23 mouse cellular contexts compared by ENCODE assay signal in the genomic region with DNA sequence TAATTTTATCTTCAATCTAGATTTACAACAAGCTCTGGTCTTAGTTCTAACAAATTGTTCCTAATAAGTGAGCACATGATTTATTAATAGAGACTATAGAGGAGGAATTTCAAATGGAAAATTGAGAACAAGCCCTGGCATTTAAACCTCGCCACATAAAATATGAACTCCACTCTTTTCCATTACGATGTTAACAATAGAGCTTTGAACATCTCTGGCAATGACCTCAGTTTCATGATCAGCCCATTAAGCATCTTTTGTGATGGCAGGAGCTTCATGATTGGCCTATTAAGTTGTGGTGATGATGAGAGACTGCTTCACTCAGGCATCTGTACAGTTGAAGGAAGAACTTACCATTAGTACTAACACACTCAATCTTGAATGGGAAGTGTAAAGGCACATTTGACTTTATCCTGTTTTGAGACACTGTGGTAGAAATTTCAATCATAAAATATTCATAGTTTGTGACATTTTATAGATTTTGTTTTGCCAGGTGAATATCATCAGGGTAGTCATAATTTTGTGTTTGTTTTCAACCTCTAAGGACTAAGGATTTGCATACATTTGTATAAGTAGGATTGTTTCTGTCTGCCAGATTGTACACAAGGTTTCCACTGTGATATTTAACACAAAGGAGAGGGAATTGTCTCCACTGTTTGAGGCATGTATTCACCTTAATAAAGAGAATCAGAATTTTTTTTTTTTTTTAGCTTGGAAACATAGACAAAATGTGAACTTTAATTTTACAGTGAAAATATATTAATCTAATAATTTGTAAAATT.
DNase-seq lines count a peak whose midpoint lies in the region; ATAC-seq and TF ChIP-seq lines count a peak whose summit lies in the region.
"Had no signal": no experiment of that assay in that cellular context is flagged by ENCODE, and none has a peak within 500 bp of the region (broad histone marks: within the 10 kb centered on the region; RNA-seq: fewer than 3 reads in every experiment).

No protein-coding gene starts in this region.

- no peaks in the 10 kb centered on the region for H3K27me3 ChIP-seq in limb, embryonic 14.5 days (ENCODE audit: control insufficient read depth, insufficient read depth, low read length)
- no peaks in the 10 kb centered on the region for H3K27me3 ChIP-seq in limb, embryonic 10.5 days (ENCODE audit: low read depth, poor library complexity, severe bottlenecking)
- H3K27me3 ChIP-seq in midbrain, embryonic 14.5 days (ENCODE audit: control insufficient read depth, insufficient read depth, low read length), result no peaks in the 10 kb centered on the region
- H3K27me3 ChIP-seq in midbrain, embryonic 10.5 days (ENCODE audit: low read depth, poor library complexity, severe bottlenecking), result no peaks in the 10 kb centered on the region
- H3K27me3 ChIP-seq: CH12.LX; embryonic facial prominence, embryonic 12.5 days; forebrain, embryonic 13.5 days; forebrain, embryonic 15.5 days had no signal

- no peaks in the 10 kb centered on the region for H3K9me3 ChIP-seq in limb, embryonic 14.5 days (ENCODE audit: control insufficient read depth, low read length)
- H3K9me3 ChIP-seq in limb, embryonic 10.5 days (replicated peaks), result no peaks in the 10 kb centered on the region
- H3K9me3 ChIP-seq in midbrain, embryonic 14.5 days (ENCODE audit: control insufficient read depth, low read length), result no peaks in the 10 kb centered on the region
- no peaks in the 10 kb centered on the region for H3K9me3 ChIP-seq in midbrain, embryonic 10.5 days (replicated peaks)
- H3K9me3 ChIP-seq: embryonic facial prominence, embryonic 10.5 days; embryonic facial prominence, embryonic 12.5 days; forebrain, embryonic 13.5 days; forebrain, embryonic 15.5 days; G1E had no signal

- peak; percentile 11 for DNase-seq in limb, embryonic 14.5 days (ENCODE audit: low spot score)
- no peak for DNase-seq in limb, embryonic 10.5 days (ENCODE audit: low spot score)
- peak; percentile 13 for DNase-seq in midbrain, embryonic 14.5 days
- no peak for DNase-seq in midbrain, embryonic 10.5 days (ENCODE audit: low spot score)
- DNase-seq in retina, postnatal 1 day, result peak; percentile 73
- no peak for DNase-seq in retina, embryonic 14.5 days (ENCODE audit: low spot score)
- no peak for DNase-seq in right cerebral cortex, postnatal 36 days (ENCODE audit: low spot score in 2 of 2)
- DNase-seq: adrenal gland, adult 2 months; adrenal gland, postnatal 10 days; adrenal gland, postnatal 25 days; B cell, adult 2 months; cerebellum, adult 11-12 months; cerebellum, adult 2 months; cerebellum, adult 9-10 months; cerebellum, postnatal 10 days; cerebellum, postnatal 25 days had no signal

- no peaks in the 10 kb centered on the region for H3K4me1 ChIP-seq in limb, embryonic 14.5 days (ENCODE audit: control insufficient read depth, insufficient read depth, low read length)
- H3K4me1 ChIP-seq in limb, embryonic 10.5 days, result no peaks in the 10 kb centered on the region
- H3K4me1 ChIP-seq in midbrain, embryonic 14.5 days (ENCODE audit: control insufficient read depth, insufficient read depth, low read length), result no peaks in the 10 kb centered on the region
- H3K4me1 ChIP-seq in midbrain, embryonic 10.5 days, result no peaks in the 10 kb centered on the region
- H3K4me1 ChIP-seq: embryonic facial prominence, embryonic 10.5 days; embryonic facial prominence, embryonic 12.5 days; forebrain, embryonic 13.5 days; forebrain, embryonic 15.5 days had no signal

- no peaks in the 10 kb centered on the region for H3K36me3 ChIP-seq in limb, embryonic 14.5 days (ENCODE audit: control insufficient read depth, insufficient read depth, low read length)
- H3K36me3 ChIP-seq in limb, embryonic 10.5 days, result no peaks in the 10 kb centered on the region
- H3K36me3 ChIP-seq in midbrain, embryonic 14.5 days (ENCODE audit: control insufficient read depth, insufficient read depth, low read length), result no peaks in the 10 kb centered on the region
- H3K36me3 ChIP-seq in midbrain, embryonic 10.5 days, result no peaks in the 10 kb centered on the region
- H3K36me3 ChIP-seq: embryonic facial prominence, embryonic 10.5 days; embryonic facial prominence, embryonic 12.5 days; forebrain, embryonic 15.5 days; G1E had no signal

- ATAC-seq in limb, embryonic 14.5 days (ENCODE audit: low FRiP score, low read depth), result no peak
- ATAC-seq in midbrain, embryonic 14.5 days (ENCODE audit: low FRiP score, low TSS enrichment), result peak; percentile 50; the same call in 1 of the 2 replicates
- ATAC-seq: CD4-positive, CD25-positive, alpha-beta regulatory T cell, adult 4 months; forebrain, embryonic 13.5 days; forebrain, embryonic 15.5 days had no signal

- H3K4me2 ChIP-seq in limb, embryonic 14.5 days (replicated peaks; ENCODE audit: low read depth, low read length, severe bottlenecking), result no peak overlapping the region
- H3K4me2 ChIP-seq in midbrain, embryonic 14.5 days (ENCODE audit: low read length), result no peak overlapping the region
- H3K4me2 ChIP-seq: embryonic facial prominence, embryonic 12.5 days; forebrain, embryonic 13.5 days; forebrain, embryonic 15.5 days had no signal

- no peak overlapping the region for H3K27ac ChIP-seq in limb, embryonic 14.5 days (replicated peaks; ENCODE audit: low read depth, low read length)
- no peak overlapping the region for H3K27ac ChIP-seq in limb, embryonic 10.5 days
- H3K27ac ChIP-seq in midbrain, embryonic 14.5 days (replicated peaks; ENCODE audit: low read depth, low read length), result no peak overlapping the region
- H3K27ac ChIP-seq in midbrain, embryonic 10.5 days (replicated peaks), result no peak overlapping the region
- H3K27ac ChIP-seq: embryonic facial prominence, embryonic 10.5 days; embryonic facial prominence, embryonic 12.5 days; forebrain, embryonic 13.5 days; forebrain, embryonic 15.5 days had no signal

- no peak overlapping the region for H3K9ac ChIP-seq in limb, embryonic 14.5 days (ENCODE audit: low read depth, low read length, severe bottlenecking)
- H3K9ac ChIP-seq in midbrain, embryonic 14.5 days (replicated peaks; ENCODE audit: low read length), result no peak overlapping the region
- H3K9ac ChIP-seq: embryonic facial prominence, embryonic 12.5 days; forebrain, embryonic 13.5 days; forebrain, embryonic 15.5 days had no signal

- 72% methylated on average over 2 of the region's 2 CpGs for WGBS in limb, embryonic 14.5 days
- 95% methylated on average over 2 of the region's 2 CpGs for WGBS in limb, embryonic 10.5 days
- WGBS in midbrain, embryonic 14.5 days, result 61% methylated on average over 2 of the region's 2 CpGs
- 95% methylated on average over 2 of the region's 2 CpGs for WGBS in midbrain, embryonic 10.5 days

- no peak overlapping the region for H3K4me3 ChIP-seq in limb, embryonic 14.5 days (replicated peaks; ENCODE audit: low read length)
- H3K4me3 ChIP-seq in limb, embryonic 10.5 days, result no peak overlapping the region
- H3K4me3 ChIP-seq in midbrain, embryonic 14.5 days (replicated peaks; ENCODE audit: low read depth, low read length), result no peak overlapping the region
- no peak overlapping the region for H3K4me3 ChIP-seq in midbrain, embryonic 10.5 days
- H3K4me3 ChIP-seq: embryonic facial prominence, embryonic 10.5 days; embryonic facial prominence, embryonic 12.5 days; forebrain, embryonic 13.5 days; forebrain, embryonic 15.5 days had no signal

- no peak for TF ChIP-seq POLR2A in limb, embryonic 14.5 days (IDR thresholded peaks at IDR 0.05; ENCODE audit: borderline replicate concordance, extremely low read depth, insufficient read depth, insufficient read length)

Comparison
In these comparisons a context has a peak if more than half of its experiments do, and no peak if none do; other contexts are left out.
1. DNase-seq: peak in limb, embryonic 14.5 days (single experiment), midbrain, embryonic 14.5 days (single experiment) and retina, postnatal 1 day (single experiment); none in limb, embryonic 10.5 days (single experiment), midbrain, embryonic 10.5 days (single experiment), retina, embryonic 14.5 days (single experiment) and right cerebral cortex, postnatal 36 days (0 of 2).